Mouse (Mus musculus) megakaryocyte, embryonic 14.5 days (primary cell): ENCODE measurements around the gene Garem2.

Source experiments
- FLI1 ChIP-seq: IDR thresholded peaks from 2 replicates; pipeline ENCODE4 v1.6.1; 2012; ENCODE audit warnings: low read length, inconsistent platforms, mixed read lengths
- GATA1 ChIP-seq: IDR thresholded peaks from 3 replicates; pipeline ENCODE4 v1.6.1; 2012; ENCODE audit warnings: mixed read lengths, low read length, inconsistent platforms, borderline replicate concordance

- TF ChIP-seq GATA1 (no peak), FLI1 (no peak)
These were observed 1.6 kb upstream of the Garem2 start for GRCm38 (mm10) chr5:30103340-30103739.
